Mouse (Mus musculus): Measurements from ENCODE around the gene Sox13. TPM values are rescaled to one million over a fixed set of nuclear protein-coding genes. Genes with fewer than 3 reads are reported as not detected.

The Sox13 gene
- total and polyA plus RNA-seq, 3 experiments, result 0.11 to 0.38 (median 0.27) TPM

GRCm38 (mm10) chr1:133417113-133417512 is 7.1 kb downstream of the Sox13 start:
- ATAC-seq (ENCODE audit: extremely low read depth, insufficient number of reproducible peaks, low FRiP score, poor library complexity, severe bottlenecking) (no peak), DNase-seq (ENCODE audit: low spot score) (no peak)
- Histone ChIP-seq H3K27me3 (ENCODE audit: insufficient read depth, low read length) (peaks cover 6% of the 10 kb centered on the region), H3K36me3 (replicated peaks) (no peaks in the 10 kb centered on the region), H3K4me1 (ENCODE audit: insufficient read depth, low read depth, low read length) (no peaks in the 10 kb centered on the region), H3K4me3 (ENCODE audit: low read depth, low read length) (no peak overlapping the region), H3K9me3 (replicated peaks) (no peaks in the 10 kb centered on the region)
- no peak for TF ChIP-seq GATA1 (IDR thresholded peaks at IDR 0.05; ENCODE audit: borderline replicate concordance, low read length)
- no peak for TF ChIP-seq GATA2 (IDR thresholded peaks at IDR 0.05; ENCODE audit: borderline replicate concordance, low read depth, low read length)
- no peak for TF ChIP-seq POLR2AphosphoS5 (IDR thresholded peaks at IDR 0.05; ENCODE audit: insufficient replicate concordance, low read depth, low read length)
- TF ChIP-seq CTCF (IDR thresholded peaks at IDR 0.05; ENCODE audit: low read depth, low read length), result no peak
- no peak for TF ChIP-seq TAL1 (conservative IDR thresholded peaks at IDR 0.05; ENCODE audit: low read depth, low read length)

- ATAC-seq (ENCODE audit: extremely low read depth, insufficient number of reproducible peaks, low FRiP score, poor library complexity, severe bottlenecking) (no peak), DNase-seq (ENCODE audit: low spot score) (no peak)
- Histone ChIP-seq H3K9me3 (replicated peaks) (no peaks in the 10 kb centered on the region), H3K36me3 (replicated peaks) (no peaks in the 10 kb centered on the region), H3K4me3 (ENCODE audit: low read depth, low read length) (no peak overlapping the region), H3K27me3 (ENCODE audit: insufficient read depth, low read length) (peaks cover 6% of the 10 kb centered on the region), H3K4me1 (ENCODE audit: insufficient read depth, low read depth, low read length) (no peaks in the 10 kb centered on the region)
- no peak for TF ChIP-seq CTCF (IDR thresholded peaks at IDR 0.05; ENCODE audit: low read depth, low read length)
These were observed 7.7 kb downstream of the Sox13 start for GRCm38 (mm10) chr1:133416472-133416871.

GRCm38 (mm10) chr1:133415505-133415904 is 8.7 kb downstream of the Sox13 start:
- Histone ChIP-seq H3K9me3 (replicated peaks) (no peaks in the 10 kb centered on the region), H3K4me1 (ENCODE audit: insufficient read depth, low read depth, low read length) (no peaks in the 10 kb centered on the region), H3K27me3 (ENCODE audit: insufficient read depth, low read length) (peaks cover 5% of the 10 kb centered on the region), H3K4me3 (ENCODE audit: low read depth, low read length) (no peak overlapping the region), H3K36me3 (replicated peaks) (no peaks in the 10 kb centered on the region)
- ATAC-seq (ENCODE audit: extremely low read depth, insufficient number of reproducible peaks, low FRiP score, poor library complexity, severe bottlenecking) (no peak), DNase-seq (ENCODE audit: low spot score) (no peak)
- no peak for TF ChIP-seq POLR2AphosphoS5 (IDR thresholded peaks at IDR 0.05; ENCODE audit: insufficient replicate concordance, low read depth, low read length)
- no peak for TF ChIP-seq CTCF (IDR thresholded peaks at IDR 0.05; ENCODE audit: low read depth, low read length)
- no peak for TF ChIP-seq TAL1 (conservative IDR thresholded peaks at IDR 0.05; ENCODE audit: low read depth, low read length)
- no peak for TF ChIP-seq GATA2 (IDR thresholded peaks at IDR 0.05; ENCODE audit: borderline replicate concordance, low read depth, low read length)
- TF ChIP-seq GATA1 (IDR thresholded peaks at IDR 0.05; ENCODE audit: borderline replicate concordance, low read length), result no peak

GRCm38 (mm10) chr1:133415086-133415485 is 9.1 kb downstream of the Sox13 start:
- Histone ChIP-seq H3K4me3 (ENCODE audit: low read depth, low read length) (no peak overlapping the region), H3K27me3 (ENCODE audit: insufficient read depth, low read length) (peaks cover 4% of the 10 kb centered on the region; the same call in 1 of the 2 replicates), H3K4me1 (ENCODE audit: insufficient read depth, low read depth, low read length) (no peaks in the 10 kb centered on the region), H3K9me3 (replicated peaks) (no peaks in the 10 kb centered on the region), H3K36me3 (replicated peaks) (no peaks in the 10 kb centered on the region)
- no peak for TF ChIP-seq GATA2 (IDR thresholded peaks at IDR 0.05; ENCODE audit: borderline replicate concordance, low read depth, low read length)
- no peak for TF ChIP-seq CTCF (IDR thresholded peaks at IDR 0.05; ENCODE audit: low read depth, low read length)
- TF ChIP-seq TAL1 (conservative IDR thresholded peaks at IDR 0.05; ENCODE audit: low read depth, low read length), result no peak
- no peak for TF ChIP-seq POLR2AphosphoS5 (IDR thresholded peaks at IDR 0.05; ENCODE audit: insufficient replicate concordance, low read depth, low read length)
- TF ChIP-seq GATA1 (IDR thresholded peaks at IDR 0.05; ENCODE audit: borderline replicate concordance, low read length), result no peak
- ATAC-seq (ENCODE audit: extremely low read depth, insufficient number of reproducible peaks, low FRiP score, poor library complexity, severe bottlenecking) (no peak), DNase-seq (ENCODE audit: low spot score) (no peak)

- no peak for TF ChIP-seq TAL1 (conservative IDR thresholded peaks at IDR 0.05; ENCODE audit: low read depth, low read length)
- TF ChIP-seq GATA2 (IDR thresholded peaks at IDR 0.05; ENCODE audit: borderline replicate concordance, low read depth, low read length), result no peak
- TF ChIP-seq CTCF (IDR thresholded peaks at IDR 0.05; ENCODE audit: low read depth, low read length), result no peak
- no peak for TF ChIP-seq POLR2AphosphoS5 (IDR thresholded peaks at IDR 0.05; ENCODE audit: insufficient replicate concordance, low read depth, low read length)
- TF ChIP-seq GATA1 (IDR thresholded peaks at IDR 0.05; ENCODE audit: borderline replicate concordance, low read length), result no peak
- H3K4me1 ChIP-seq (ENCODE audit: insufficient read depth, low read depth, low read length), result no peaks in the 10 kb centered on the region
- no peak overlapping the region for H3K4me3 ChIP-seq (ENCODE audit: low read depth, low read length)
- peaks cover 4% of the 10 kb centered on the region; the same call in 1 of the 2 replicates for H3K27me3 ChIP-seq (ENCODE audit: insufficient read depth, low read length)
- H3K36me3 ChIP-seq (replicated peaks), result no peaks in the 10 kb centered on the region
- DNase-seq (ENCODE audit: low spot score), result no peak
- no peak for ATAC-seq (ENCODE audit: extremely low read depth, insufficient number of reproducible peaks, low FRiP score, poor library complexity, severe bottlenecking)
- H3K9me3 ChIP-seq (replicated peaks), result no peaks in the 10 kb centered on the region
These were observed 11.2 kb downstream of the Sox13 start for GRCm38 (mm10) chr1:133412941-133413340.

GRCm38 (mm10) chr1:133411506-133412147 is 12.6 kb downstream of the Sox13 start:
- Histone ChIP-seq H3K27me3 (ENCODE audit: insufficient read depth, low read length) (peaks cover 4% of the 10 kb centered on the region; the same call in 1 of the 2 replicates), H3K4me1 (ENCODE audit: insufficient read depth, low read depth, low read length) (no peaks in the 10 kb centered on the region), H3K36me3 (replicated peaks) (no peaks in the 10 kb centered on the region), H3K9me3 (replicated peaks) (no peaks in the 10 kb centered on the region), H3K4me3 (ENCODE audit: low read depth, low read length) (no peak overlapping the region)
- no peak for ATAC-seq (ENCODE audit: extremely low read depth, insufficient number of reproducible peaks, low FRiP score, poor library complexity, severe bottlenecking)
- TF ChIP-seq POLR2AphosphoS5 (IDR thresholded peaks at IDR 0.05; ENCODE audit: insufficient replicate concordance, low read depth, low read length) (no peak), TAL1 (conservative IDR thresholded peaks at IDR 0.05; ENCODE audit: low read depth, low read length) (no peak), CTCF (IDR thresholded peaks at IDR 0.05; ENCODE audit: low read depth, low read length) (no peak), GATA1 (IDR thresholded peaks at IDR 0.05; ENCODE audit: borderline replicate concordance, low read length) (no peak), GATA2 (IDR thresholded peaks at IDR 0.05; ENCODE audit: borderline replicate concordance, low read depth, low read length) (no peak)
- DNase-seq (ENCODE audit: low spot score), result no peak

All from G1E (cell line).